Mouse (Mus musculus) megakaryocyte, embryonic 14.5 days (primary cell): ENCODE data around the gene Itih5.

Experiments
- FLI1 ChIP-seq: IDR thresholded peaks from 2 replicates; pipeline ENCODE4 v1.6.1; 2012; ENCODE audit warnings: low read length, inconsistent platforms, mixed read lengths
- GATA1 ChIP-seq: IDR thresholded peaks from 3 replicates; pipeline ENCODE4 v1.6.1; 2012; ENCODE audit warnings: mixed read lengths, low read length, inconsistent platforms, borderline replicate concordance

DNA sequence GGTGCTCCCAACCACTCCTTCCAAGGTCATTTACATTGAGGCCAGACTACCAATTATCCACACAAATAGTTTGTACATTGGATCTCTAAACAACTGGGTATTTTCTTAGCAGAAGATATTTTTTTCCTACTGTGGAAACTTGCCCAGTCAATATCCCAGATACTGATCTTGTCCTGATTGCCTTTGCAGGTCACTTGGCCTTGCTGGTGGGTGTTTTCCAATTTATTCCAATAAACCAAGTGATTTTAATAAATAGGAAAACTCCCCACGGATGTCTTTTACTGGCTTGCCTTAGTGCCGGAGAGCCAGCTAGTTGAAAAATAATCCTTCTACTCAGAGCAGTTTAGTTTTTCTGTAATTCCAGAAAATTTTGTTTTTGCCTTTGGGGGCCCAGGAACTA is 98.6 kb downstream of the Itih5 start:
- no peak for TF ChIP-seq GATA1
- no peak for TF ChIP-seq FLI1
